Mouse (Mus musculus): ENCODE measurements around the gene Gm10719. TPM values are rescaled to one million over a fixed set of nuclear protein-coding genes. Genes with fewer than 3 reads are reported as not detected.

Gm10719 gene
- polyA plus RNA-seq, 1 experiment from 2014 or later = not detected

Small RNA genes lying within 50 kb of the gene (microRNA-seq; reads per million reads assigned to microRNA genes)
- not detected for gene Mir101c

Other genes with a start within 250 kb of the Gm10719 start
- gene Gm10722, start 16.5 kb upstream of the Gm10719 start, polyA plus RNA-seq (2014; fragmentation: Nextera tagmentation; extraction: Ambion mirVana) = not detected in 2 replicates
- gene Gm11168, start 14.1 kb upstream of the Gm10719 start, polyA plus RNA-seq (2014; fragmentation: Nextera tagmentation; extraction: Ambion mirVana) = not detected in 2 replicates
- not detected in 2 replicates for gene Gm10721, start 4.3 kb upstream of the Gm10719 start, polyA plus RNA-seq (2014; fragmentation: Nextera tagmentation; extraction: Ambion mirVana)
- gene Gm10720, start 1.8 kb upstream of the Gm10719 start, polyA plus RNA-seq (2014; fragmentation: Nextera tagmentation; extraction: Ambion mirVana) = not detected in 2 replicates
- 0.61 and 0.95 TPM in 2 replicates for gene Gm10718, start 6.1 kb downstream of the Gm10719 start, polyA plus RNA-seq (2014; fragmentation: Nextera tagmentation; extraction: Ambion mirVana)
- 0.34 and 0.53 TPM in 2 replicates for gene Gm10717, start 8.0 kb downstream of the Gm10719 start, polyA plus RNA-seq (2014; fragmentation: Nextera tagmentation; extraction: Ambion mirVana)
- not detected in 2 replicates for gene Gm17535, start 17.2 kb downstream of the Gm10719 start, polyA plus RNA-seq (2014; fragmentation: Nextera tagmentation; extraction: Ambion mirVana)
- not detected in 2 replicates for gene Gm10715, start 19.5 kb downstream of the Gm10719 start, polyA plus RNA-seq (2014; fragmentation: Nextera tagmentation; extraction: Ambion mirVana)

Measured in heart, embryonic 14.5 days (tissue).